Mouse (Mus musculus) embryonic facial prominence, embryonic 12.5 days (tissue): ENCODE data around the gene Nup205. TPM values are rescaled to one million over a fixed set of nuclear protein-coding genes. Genes with fewer than 3 reads are reported as not detected.
"Not testable (repeated sequence)": the region's sequence is repeated elsewhere in the genome, so short reads cannot be mapped to it uniquely, and the experiment has no call there.

Source experiments
- ATAC-seq: fragments of 200-750 bp; cut with Nextera tagmentation; 2 replicates; pipeline ENCODE4 v1.8.0; 2017; ENCODE audit not compliant: insufficient number of reproducible peaks, insufficient read depth, low FRiP score, low TSS enrichment
- H3K27ac ChIP-seq: fragments of 300-500 bp; sonication (generic); 2 replicates; pipeline ENCODE4 v1.5.1; 2016; ENCODE audit warnings: mild to moderate bottlenecking
- H3K27me3 ChIP-seq: fragments of 300-500 bp; sonication (generic); 2 replicates; pipeline ENCODE4 v1.6.1; 2016; ENCODE audit warnings: mild to moderate bottlenecking, moderate library complexity
- H3K36me3 ChIP-seq: fragments of 300-500 bp; sonication (generic); 2 replicates; pipeline ENCODE4 v1.6.1; 2016; ENCODE audit warnings: mild to moderate bottlenecking
- H3K4me1 ChIP-seq: fragments of 300-500 bp; sonication (generic); 2 replicates; pipeline ENCODE4 v1.6.1; 2016
- H3K4me2 ChIP-seq: fragments of 300-500 bp; sonication (generic); replicated peaks from 2 replicates; pipeline ENCODE4 v1.6.1; 2016; ENCODE audit warnings: mild to moderate bottlenecking, moderate library complexity
- H3K4me3 ChIP-seq: fragments of 300-500 bp; sonication (generic); 2 replicates; pipeline ENCODE4 v1.5.1; 2016; ENCODE audit warnings: mild to moderate bottlenecking
- H3K9ac ChIP-seq: fragments of 300-500 bp; sonication (generic); 2 replicates; pipeline ENCODE4 v1.6.1; 2016; ENCODE audit warnings: mild to moderate bottlenecking, moderate library complexity
- H3K9me3 ChIP-seq: fragments of 300-500 bp; sonication (generic); 2 replicates; pipeline ENCODE4 v1.6.1; 2016; ENCODE audit warnings: mild to moderate bottlenecking, moderate library complexity
- WGBS: fragments of 180-500 bp; shearing (Covaris S2); methylation state at CpG from one replicate; pipeline ENCODE4 v1.1.7; 2016; 5-methylcytosine and 5-hydroxymethylcytosine counted together
- polyA plus RNA-seq: library from polyadenylated mRNA; unstranded; fragments of >200 nt; fragmentation: Nextera tagmentation; extraction: Ambion mirVana; gene quantifications from 2 replicates; pipeline ENCODE4 v1.2.1, GENCODE M21; 2016

Gene Nup205
- polyA plus RNA-seq, result 41.0 and 45.1 TPM in 2 replicates

DNA sequence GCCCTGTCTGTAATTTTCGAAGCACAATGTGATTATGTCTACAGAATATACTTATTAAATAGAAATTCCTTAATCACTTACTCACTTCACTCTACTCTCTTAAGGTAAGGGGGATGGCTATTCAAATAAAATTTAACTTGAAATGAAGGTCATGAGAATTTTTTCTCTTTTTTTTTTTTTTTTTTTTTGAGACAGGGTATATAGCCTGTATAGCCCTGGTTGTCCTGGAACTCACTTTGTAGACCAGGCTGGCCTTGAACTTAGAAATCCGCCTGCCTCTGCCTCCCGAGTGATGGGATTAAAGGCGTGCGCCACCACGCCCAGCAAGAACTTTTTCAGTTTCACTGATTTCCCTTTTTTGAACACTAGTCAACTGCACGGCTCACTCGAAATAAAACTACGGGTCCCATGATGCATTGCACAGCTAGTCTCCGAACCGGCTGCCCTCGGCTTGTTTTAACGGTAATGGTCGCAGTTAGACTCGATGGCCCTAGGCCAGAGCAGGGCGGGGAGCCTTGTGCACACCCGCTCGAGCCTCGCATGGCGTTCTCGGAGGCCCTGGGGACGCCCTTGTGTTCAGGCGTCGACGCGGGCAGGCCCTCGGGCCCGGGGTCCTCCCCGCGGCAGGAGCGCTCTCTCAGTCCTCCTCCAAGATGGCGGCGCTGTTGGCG is at the start of gene Nup205:
Gene Nup205 (plus strand): TSS at position 443 of the 671 bp plus-strand sequence.
- Histone ChIP-seq H3K4me2 (peak within 1 kb of the TSS; percentile 64), H3K4me1 (no peaks in the 10 kb centered on the region), H3K9ac (peak within 1 kb of the TSS; percentile 93), H3K9me3 (no peaks in the 10 kb centered on the region), H3K27me3 (no peaks in the 10 kb centered on the region), H3K27ac (peak within 1 kb of the TSS; percentile 92), H3K36me3 (no peaks in the 10 kb centered on the region), H3K4me3 (peak within 1 kb of the TSS; percentile 95)
- peak; percentile 90 for ATAC-seq
- 4% methylated on average over 34 of the region's 34 CpGs for WGBS

DNA sequence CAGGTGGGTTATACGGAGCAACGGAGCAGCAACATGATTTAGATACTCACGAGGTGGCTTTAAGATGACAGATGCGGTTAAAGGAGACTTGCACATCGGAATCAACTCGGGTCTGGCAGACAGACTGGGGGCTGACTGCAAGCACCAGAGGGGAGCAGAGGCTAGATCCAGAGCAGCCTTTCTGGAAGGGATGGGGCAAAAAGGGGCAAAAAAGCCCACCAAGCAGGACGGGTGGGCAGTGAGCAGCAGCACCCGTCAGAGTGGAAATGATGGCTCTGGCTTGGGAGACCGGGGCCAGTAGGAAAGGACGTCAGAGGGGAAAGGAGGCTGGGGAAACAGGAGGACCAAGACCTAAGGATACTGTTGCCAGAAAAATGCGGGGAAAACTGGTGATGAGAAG is 44.4 kb upstream of the Nup205 start:
- Histone ChIP-seq H3K9me3 (no peaks in the 10 kb centered on the region), H3K27ac (peak overlapping the region; percentile 92), H3K27me3 (no peaks in the 10 kb centered on the region), H3K36me3 (no peaks in the 10 kb centered on the region), H3K4me1 (peaks cover 10% of the 10 kb centered on the region), H3K4me2 (peak overlapping the region; percentile 93), H3K4me3 (peak overlapping the region; percentile 84), H3K9ac (peak overlapping the region; percentile 91)
- ATAC-seq, result no peak
- WGBS, result 2% methylated on average over 11 of the region's 11 CpGs

DNA sequence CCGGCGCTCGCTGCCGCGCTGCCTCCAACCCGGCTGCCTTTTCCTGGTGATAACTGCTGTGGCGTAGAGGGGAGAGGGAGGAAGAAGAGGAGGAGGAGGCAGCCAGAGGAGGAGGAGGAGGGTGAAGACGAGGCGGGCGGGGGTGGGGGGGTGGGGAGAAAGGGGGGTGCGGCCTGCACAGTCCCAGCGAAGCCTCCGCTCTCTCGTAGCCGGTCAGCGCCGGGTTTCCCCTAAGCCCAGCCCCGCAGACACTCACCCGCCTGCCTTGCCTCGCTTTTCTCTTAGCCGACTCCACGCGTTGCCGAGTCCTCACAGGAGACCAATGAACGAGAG is 44.0 kb upstream of the Nup205 start:
- Histone ChIP-seq H3K4me1 (peaks cover 10% of the 10 kb centered on the region), H3K4me2 (peak overlapping the region; percentile 93), H3K27ac (peak overlapping the region; percentile 92), H3K9me3 (no peaks in the 10 kb centered on the region), H3K9ac (peak overlapping the region; percentile 91), H3K27me3 (no peaks in the 10 kb centered on the region), H3K4me3 (peak overlapping the region; percentile 84), H3K36me3 (no peaks in the 10 kb centered on the region)
- peak; percentile 93 for ATAC-seq
- WGBS, result under 1% methylated on average over 20 of the region's 25 CpGs

DNA sequence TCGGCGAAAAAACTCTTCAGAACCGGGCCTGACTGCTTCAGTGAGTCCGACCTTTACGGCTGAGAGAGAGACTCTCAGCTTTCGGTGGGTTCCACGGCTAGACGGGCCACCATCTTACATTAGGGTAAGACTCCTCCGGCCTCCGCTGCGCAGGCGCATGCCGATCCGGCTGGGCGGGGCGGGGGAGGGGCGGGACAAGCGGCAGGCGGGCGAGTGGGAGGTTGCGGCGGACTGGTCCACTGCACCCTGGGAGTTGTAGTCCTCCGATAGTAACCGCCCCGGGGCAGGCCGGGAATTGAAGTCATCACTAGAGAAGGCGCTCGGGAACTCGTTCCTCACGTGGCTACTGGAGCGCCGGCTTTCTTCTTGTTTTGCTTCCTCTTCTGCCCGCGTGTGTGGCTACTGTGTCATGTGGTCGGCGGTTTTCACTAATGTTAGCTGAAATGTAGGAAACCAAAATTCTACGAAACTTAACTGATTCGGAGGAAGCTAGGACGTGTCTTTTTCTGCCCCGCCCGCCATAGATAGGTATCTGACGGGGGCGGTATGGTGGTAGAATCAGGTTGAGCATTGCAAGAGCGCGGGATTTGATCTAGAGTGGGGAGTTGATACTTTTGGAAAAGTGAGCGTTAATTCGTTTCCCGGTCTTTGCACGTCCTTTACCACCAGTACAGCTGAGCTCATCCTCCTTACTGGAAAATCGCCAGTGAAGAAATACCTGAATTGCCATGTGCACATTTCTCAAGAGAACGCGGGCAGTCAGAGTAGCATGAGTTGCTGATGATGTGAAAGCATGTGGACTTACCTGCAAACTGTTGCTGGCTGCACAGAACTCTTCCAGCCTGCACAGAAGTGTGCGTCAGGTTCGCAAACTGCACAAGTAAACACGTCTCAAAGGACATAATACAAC is 43.4 kb upstream of the Nup205 start, which contains the start of gene Cnot4:
Gene Cnot4 (minus strand): TSS at position 146 of the 910 bp plus-strand sequence.
- WGBS, result under 1% methylated on average over 55 of the region's 55 CpGs
- peak within 1 kb of the TSS; percentile 91 for H3K9ac ChIP-seq
- H3K27me3 ChIP-seq, result no peaks in the 10 kb centered on the region
- H3K4me3 ChIP-seq, result peak within 1 kb of the TSS; percentile 84
- peak within 1 kb of the TSS; percentile 92 for H3K27ac ChIP-seq
- peak; percentile 99 for ATAC-seq
- H3K4me1 ChIP-seq, result peaks cover 10% of the 10 kb centered on the region
- H3K4me2 ChIP-seq, result peak within 1 kb of the TSS; percentile 93
- no peaks in the 10 kb centered on the region for H3K9me3 ChIP-seq
- H3K36me3 ChIP-seq, result no peaks in the 10 kb centered on the region

DNA sequence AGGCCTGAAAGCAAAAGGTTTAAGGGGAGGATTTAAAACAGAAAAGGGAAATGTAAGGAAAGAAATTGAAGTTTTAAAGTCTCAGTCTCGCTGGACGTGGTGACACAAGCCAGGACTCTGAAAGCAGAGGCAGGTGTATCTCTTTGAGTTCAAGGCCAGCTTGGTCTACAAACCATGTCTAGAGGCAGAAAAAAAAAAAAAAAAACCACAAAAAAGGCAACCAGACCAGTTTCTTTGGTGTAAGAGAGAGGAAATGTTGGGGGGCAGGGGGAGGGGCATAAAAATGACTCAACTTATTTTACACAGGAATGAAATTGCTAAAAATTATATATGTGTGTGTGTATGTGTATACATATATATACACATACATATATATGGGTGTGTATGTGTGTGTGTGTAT is 42.4 kb upstream of the Nup205 start:
- H3K36me3 ChIP-seq, result no peaks in the 10 kb centered on the region
- H3K9ac ChIP-seq, result no peak overlapping the region
- H3K27ac ChIP-seq, result no peak overlapping the region
- H3K27me3 ChIP-seq, result no peaks in the 10 kb centered on the region
- ATAC-seq, result no peak
- H3K4me2 ChIP-seq, result peak overlapping the region; percentile 93
- 58% methylated on average over 2 of the region's 2 CpGs for WGBS
- H3K4me1 ChIP-seq, result peaks cover 10% of the 10 kb centered on the region
- H3K4me3 ChIP-seq, result no peak overlapping the region
- no peaks in the 10 kb centered on the region for H3K9me3 ChIP-seq

DNA sequence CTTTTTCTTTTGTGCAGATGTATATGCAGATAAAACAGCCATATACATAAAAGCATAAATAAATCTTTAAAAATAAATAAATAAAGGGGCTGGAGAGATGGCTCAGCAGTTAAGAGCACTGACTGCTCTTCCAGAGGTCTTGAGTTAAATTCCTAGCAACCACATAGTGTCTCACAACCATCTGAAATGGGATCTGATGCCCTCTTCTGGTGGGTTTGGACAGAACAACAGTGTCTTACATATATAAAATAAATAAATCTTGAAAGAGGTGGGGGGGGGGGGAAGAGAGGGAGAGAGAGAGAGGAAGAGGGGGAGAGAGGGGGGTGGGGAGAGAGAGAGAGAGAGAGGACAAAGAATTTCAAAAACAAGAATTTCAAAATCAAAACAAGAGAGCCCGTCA is 36.9 kb upstream of the Nup205 start:
- Histone ChIP-seq H3K4me2 (no peak overlapping the region), H3K27me3 (no peaks in the 10 kb centered on the region), H3K36me3 (no peaks in the 10 kb centered on the region), H3K4me3 (no peak overlapping the region), H3K4me1 (no peaks in the 10 kb centered on the region), H3K27ac (no peak overlapping the region), H3K9me3 (0 out of 2 replicates have a peak, but pooled peaks cover 3% of the 10 kb centered on the region), H3K9ac (no peak overlapping the region)
- no peak for ATAC-seq
- WGBS, result 86% methylated on average over 1 of the region's 1 CpGs

DNA sequence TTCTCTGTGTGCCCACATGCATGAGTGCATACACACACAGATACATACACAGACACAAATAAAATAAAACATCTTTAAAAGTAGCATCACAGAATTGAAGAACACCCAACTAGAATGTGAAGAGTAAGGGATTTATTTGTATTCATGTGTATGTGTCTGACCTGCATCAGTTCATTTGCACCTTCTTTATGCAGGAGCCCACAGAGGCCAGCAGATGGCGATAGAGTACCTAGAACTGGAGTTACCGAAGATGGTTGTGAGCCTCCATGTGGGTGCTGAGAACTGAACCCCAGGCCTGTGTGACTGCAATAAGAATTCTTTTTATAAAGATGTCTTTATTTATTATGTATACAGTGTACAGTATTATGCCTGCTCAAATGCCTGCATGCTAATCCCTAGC is 31.7 kb upstream of the Nup205 start:
- Histone ChIP-seq H3K9ac (no peak overlapping the region), H3K27me3 (no peaks in the 10 kb centered on the region), H3K36me3 (no peaks in the 10 kb centered on the region), H3K27ac (no peak overlapping the region), H3K9me3 (0 out of 2 replicates have a peak, but pooled peaks cover 6% of the 10 kb centered on the region), H3K4me3 (no peak overlapping the region), H3K4me2 (no peak overlapping the region), H3K4me1 (no peaks in the 10 kb centered on the region)
- WGBS, result 76% methylated on average over 2 of the region's 2 CpGs
- ATAC-seq, result no peak

DNA sequence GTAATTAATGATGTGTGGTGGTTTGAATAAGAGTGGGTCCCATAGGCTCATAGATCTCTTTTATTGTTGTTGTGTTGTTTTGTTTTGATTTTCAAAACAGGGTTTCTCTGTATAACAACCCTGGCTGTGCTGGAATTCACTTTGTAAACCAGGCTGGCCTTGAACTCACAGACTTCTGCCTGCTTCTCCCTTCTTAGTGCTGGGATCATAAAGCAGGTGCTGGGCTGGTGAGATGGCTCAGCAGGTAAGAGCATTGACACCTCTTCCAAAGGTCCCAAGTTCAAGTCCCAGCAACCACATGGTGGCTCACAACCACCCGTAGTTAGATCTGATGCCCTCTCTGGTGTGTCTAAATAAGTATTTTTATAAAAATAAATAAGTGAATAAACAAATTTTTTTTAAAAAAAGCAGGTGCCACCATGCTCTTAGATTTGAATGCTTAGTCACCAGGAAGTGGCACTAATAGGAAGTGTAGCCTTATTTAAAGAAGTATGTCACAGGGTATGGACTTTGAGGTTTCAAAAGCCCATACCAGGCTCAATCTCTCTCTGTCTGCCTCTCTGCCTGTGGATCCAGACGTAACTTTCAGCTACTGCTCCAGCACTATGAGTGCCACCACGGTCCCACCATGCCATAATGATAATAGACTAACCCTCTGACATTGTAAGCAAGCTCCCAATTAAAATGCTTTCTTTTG is 29.3 kb upstream of the Nup205 start:
- no peak for ATAC-seq
- Histone ChIP-seq H3K4me2 (no peak overlapping the region), H3K4me3 (no peak overlapping the region), H3K9ac (no peak overlapping the region), H3K9me3 (0 out of 2 replicates have a peak, but pooled peaks cover 6% of the 10 kb centered on the region), H3K4me1 (no peaks in the 10 kb centered on the region), H3K27ac (no peak overlapping the region), H3K27me3 (no peaks in the 10 kb centered on the region), H3K36me3 (no peaks in the 10 kb centered on the region)
- 88% methylated on average over 3 of the region's 3 CpGs for WGBS

DNA sequence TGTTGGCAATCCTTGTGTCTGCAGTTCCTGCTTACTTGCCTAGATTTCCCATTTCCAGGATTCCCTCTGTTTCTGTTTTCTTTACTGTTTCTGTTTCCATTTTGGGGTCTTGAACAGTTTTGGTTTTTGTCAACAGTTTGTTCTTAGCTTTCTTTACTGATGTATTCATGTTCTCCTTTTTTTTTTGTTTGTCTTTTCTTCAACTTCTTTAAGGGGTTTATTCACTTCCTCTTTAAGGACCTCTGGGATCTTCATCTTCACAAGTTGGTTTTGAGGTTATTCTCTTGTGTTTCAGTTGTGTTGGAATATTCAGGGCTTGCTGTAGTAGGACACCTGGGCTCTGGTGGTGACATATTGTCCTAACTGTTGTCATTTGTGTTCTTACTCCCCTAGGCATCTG is 22.7 kb upstream of the Nup205 start:
- H3K27me3 ChIP-seq, result no peaks in the 10 kb centered on the region
- no peaks in the 10 kb centered on the region for H3K9me3 ChIP-seq
- ATAC-seq, result no peak
- H3K4me3 ChIP-seq, result no peak overlapping the region
- no peak overlapping the region for H3K4me2 ChIP-seq
- H3K27ac ChIP-seq, result no peak overlapping the region
- H3K36me3 ChIP-seq, result no peaks in the 10 kb centered on the region
- no peaks in the 10 kb centered on the region for H3K4me1 ChIP-seq
- H3K9ac ChIP-seq, result no peak overlapping the region

DNA sequence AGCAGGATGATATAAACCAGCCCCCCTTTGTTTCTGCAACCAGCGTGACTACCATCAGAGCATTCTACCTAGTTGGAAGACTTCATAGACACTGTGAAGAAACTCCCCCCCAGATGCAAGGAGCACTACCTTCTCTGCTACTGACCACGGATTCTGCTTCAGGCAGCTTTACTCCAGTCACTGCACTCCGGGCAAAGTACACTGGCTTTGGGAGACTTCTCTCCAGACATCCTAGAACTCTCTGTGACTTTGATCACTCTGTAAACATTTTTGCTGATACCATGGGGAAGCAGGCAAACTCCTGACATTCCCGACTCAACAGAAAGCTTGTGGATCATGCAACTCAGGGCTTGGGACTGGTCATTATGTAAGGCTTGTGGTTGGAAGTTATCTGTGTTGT is 8.0 kb upstream of the Nup205 start:
- H3K9me3 ChIP-seq, result no peaks in the 10 kb centered on the region
- H3K9ac ChIP-seq, result no peak overlapping the region
- no peak overlapping the region for H3K4me3 ChIP-seq
- ATAC-seq, result no peak
- H3K4me2 ChIP-seq, result no peak overlapping the region
- no peak overlapping the region for H3K27ac ChIP-seq
- 74% methylated on average over 4 of the region's 4 CpGs for WGBS
- H3K36me3 ChIP-seq, result no peaks in the 10 kb centered on the region
- H3K4me1 ChIP-seq, result no peaks in the 10 kb centered on the region
- no peaks in the 10 kb centered on the region for H3K27me3 ChIP-seq

DNA sequence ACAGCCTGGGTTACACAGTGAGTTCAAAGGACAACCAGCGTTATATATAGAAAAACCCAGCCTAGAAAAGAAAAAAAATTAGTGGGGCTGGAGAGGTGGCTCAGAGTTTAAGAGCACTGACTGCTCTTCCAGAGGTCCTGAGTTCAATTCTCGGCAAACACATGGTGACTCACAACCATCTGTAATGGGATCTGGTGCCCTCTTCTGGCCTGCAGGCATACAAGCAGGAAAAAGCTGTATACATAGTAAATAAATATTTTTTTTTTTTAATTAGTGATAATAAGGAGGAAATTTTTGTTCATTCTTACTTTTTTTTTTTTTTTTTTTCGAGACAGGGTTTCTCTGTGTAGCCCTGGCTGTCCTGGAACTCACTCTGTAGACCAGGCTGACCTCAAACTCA is 5.2 kb upstream of the Nup205 start:
- not testable (repeated sequence) for H3K4me2 ChIP-seq, H3K36me3 ChIP-seq, H3K4me3 ChIP-seq, H3K27me3 ChIP-seq, ATAC-seq, H3K4me1 ChIP-seq, H3K9ac ChIP-seq, H3K9me3 ChIP-seq, H3K27ac ChIP-seq
- WGBS, result 66% methylated on average over 3 of the region's 3 CpGs
